Mouse (Mus musculus) megakaryocyte, embryonic 14.5 days (primary cell): ENCODE results near the gene Dnaja4. TPM values are rescaled to one million over a fixed set of nuclear protein-coding genes. Genes with fewer than 3 reads are reported as not detected.

Experiments
- H3K27me3 ChIP-seq: replicated peaks from 2 replicates; pipeline ENCODE3; 2012; ENCODE audit warnings: inconsistent platforms
- H3K36me3 ChIP-seq: replicated peaks from 2 replicates; pipeline ENCODE3; 2012; ENCODE audit warnings: low read length, inconsistent platforms, mixed read lengths
- H3K4me1 ChIP-seq: 2 replicates; pipeline ENCODE4 v1.6.1; 2012; ENCODE audit warnings: inconsistent platforms
- H3K4me3 ChIP-seq: replicated peaks from 2 replicates; pipeline ENCODE3; 2012; ENCODE audit warnings: moderate library complexity, mild to moderate bottlenecking, inconsistent platforms
- H3K9me3 ChIP-seq: 2 replicates; pipeline ENCODE4 v1.6.1; 2012; ENCODE audit warnings: inconsistent platforms
- FLI1 ChIP-seq: IDR thresholded peaks from 2 replicates; pipeline ENCODE4 v1.6.1; 2012; ENCODE audit warnings: low read length, inconsistent platforms, mixed read lengths
- GATA1 ChIP-seq: IDR thresholded peaks from 3 replicates; pipeline ENCODE4 v1.6.1; 2012; ENCODE audit warnings: mixed read lengths, low read length, inconsistent platforms, borderline replicate concordance
- polyA plus RNA-seq: library from polyadenylated mRNA; stranded (reverse); fragments of >175 nt; gene quantifications from 2 replicates; pipeline ENCODE4 v1.2.3, GENCODE M21; 2012; ENCODE audit warnings: low replicate concordance; ENCODE audit not compliant: insufficient read depth

Gene Dnaja4
- polyA plus RNA-seq: 0.46 TPM in 1 of 2 replicates, not detected in the other

DNA sequence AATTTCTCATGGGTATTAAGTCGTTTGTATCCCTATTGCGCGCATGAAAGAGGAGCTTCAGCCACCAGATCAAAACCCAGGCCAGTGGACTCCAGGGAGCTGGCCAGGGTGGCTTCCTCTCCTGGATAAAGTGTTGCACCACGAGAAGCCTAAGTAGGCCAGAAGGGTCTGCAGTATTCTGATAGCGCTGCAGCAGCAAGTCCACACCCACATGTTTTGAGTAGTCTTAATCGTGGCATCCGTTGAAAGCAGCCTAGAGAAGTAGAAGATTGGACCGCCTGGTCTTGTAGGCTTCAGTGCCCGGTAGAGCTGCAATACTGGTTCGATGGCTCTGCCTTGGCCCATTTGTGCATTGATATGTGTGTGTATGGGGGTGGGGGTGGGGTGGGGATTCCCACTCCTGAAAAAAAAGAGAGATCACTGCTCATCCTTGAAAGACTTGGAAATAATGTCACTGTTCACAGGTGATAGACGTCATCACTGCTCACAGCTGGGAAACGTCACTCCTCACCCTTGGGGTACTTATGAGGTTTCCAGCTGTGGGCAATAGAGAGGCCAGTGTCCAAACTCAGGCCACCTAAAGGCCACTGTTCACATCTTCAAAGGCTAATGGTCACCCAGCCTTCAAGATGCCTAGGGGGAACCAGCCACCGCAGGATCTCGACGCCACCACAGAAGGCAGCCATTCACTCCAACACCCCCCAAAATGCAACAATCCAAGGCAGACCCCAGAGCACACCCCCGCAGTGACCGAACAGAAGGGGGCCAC is at the start of gene Dnaja4:
Dnaja4 (plus strand) TSS at position 556 of the 769 bp plus-strand sequence.
- Histone ChIP-seq H3K9me3 (peaks cover 20% of the 10 kb centered on the region), H3K27me3 (peaks cover 90% of the 10 kb centered on the region), H3K4me1 (peaks cover 23% of the 10 kb centered on the region), H3K4me3 (peak within 1 kb of the TSS; percentile 91), H3K36me3 (no peaks in the 10 kb centered on the region)
- TF ChIP-seq FLI1 (no peak), GATA1 (no peak)

DNA sequence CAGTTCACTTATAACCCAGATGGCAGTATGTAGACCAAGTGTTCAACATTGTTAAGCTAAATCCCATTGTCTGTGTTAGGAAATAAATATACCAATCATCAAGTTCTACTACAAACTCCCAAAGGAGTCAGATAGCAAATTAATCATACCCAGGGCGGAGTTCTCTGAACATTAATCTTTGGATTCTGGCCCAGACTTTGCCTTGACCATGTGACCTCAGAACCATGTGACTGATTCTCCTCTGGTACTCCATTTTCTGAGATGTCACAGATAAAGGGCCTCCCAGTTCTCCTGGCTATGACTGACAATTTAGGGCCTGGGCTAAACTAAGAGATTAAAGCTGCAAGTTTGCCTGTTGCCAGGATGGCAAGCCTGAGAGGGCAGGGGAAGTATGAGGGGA is 49.3 kb upstream of the Dnaja4 start:
- Histone ChIP-seq H3K9me3 (no peaks in the 10 kb centered on the region), H3K36me3 (no peaks in the 10 kb centered on the region)
- TF ChIP-seq FLI1 (no peak), GATA1 (no peak)

GRCm38 (mm10) chr9:54652778-54653177 is 45.9 kb upstream of the Dnaja4 start:
- H3K4me3 ChIP-seq: no peak overlapping the region

More for the DNA sequence above, 49.3 kb upstream of the Dnaja4 start:
- H3K4me3 ChIP-seq: no peak overlapping the region
- peaks cover 15% of the 10 kb centered on the region for H3K4me1 ChIP-seq
- peaks cover 26% of the 10 kb centered on the region for H3K27me3 ChIP-seq

GRCm38 (mm10) chr9:54655846-54656245 is 42.8 kb upstream of the Dnaja4 start:
- Histone ChIP-seq H3K4me1 (no peaks in the 10 kb centered on the region), H3K27me3 (peaks cover 24% of the 10 kb centered on the region)
- no peak for TF ChIP-seq GATA1
- no peak for TF ChIP-seq FLI1

More at GRCm38 (mm10) chr9:54652778-54653177, 45.9 kb upstream of the Dnaja4 start:
- Histone ChIP-seq H3K9me3 (no peaks in the 10 kb centered on the region), H3K4me1 (0 out of 2 replicates have a peak, but pooled peaks cover under 1% of the 10 kb centered on the region), H3K27me3 (peaks cover 13% of the 10 kb centered on the region), H3K36me3 (no peaks in the 10 kb centered on the region)
- TF ChIP-seq GATA1 (no peak), FLI1 (no peak)

GRCm38 (mm10) chr9:54656402-54656801 is 42.3 kb upstream of the Dnaja4 start:
- Histone ChIP-seq H3K9me3 (no peaks in the 10 kb centered on the region), H3K36me3 (no peaks in the 10 kb centered on the region), H3K27me3 (peaks cover 29% of the 10 kb centered on the region), H3K4me1 (0 out of 2 replicates have a peak, but pooled peaks cover 1% of the 10 kb centered on the region), H3K4me3 (no peak overlapping the region)
- no peak for TF ChIP-seq GATA1
- TF ChIP-seq FLI1: no peak

More at GRCm38 (mm10) chr9:54655846-54656245, 42.8 kb upstream of the Dnaja4 start:
- no peaks in the 10 kb centered on the region for H3K9me3 ChIP-seq
- H3K36me3 ChIP-seq: no peaks in the 10 kb centered on the region
- H3K4me3 ChIP-seq: no peak overlapping the region

DNA sequence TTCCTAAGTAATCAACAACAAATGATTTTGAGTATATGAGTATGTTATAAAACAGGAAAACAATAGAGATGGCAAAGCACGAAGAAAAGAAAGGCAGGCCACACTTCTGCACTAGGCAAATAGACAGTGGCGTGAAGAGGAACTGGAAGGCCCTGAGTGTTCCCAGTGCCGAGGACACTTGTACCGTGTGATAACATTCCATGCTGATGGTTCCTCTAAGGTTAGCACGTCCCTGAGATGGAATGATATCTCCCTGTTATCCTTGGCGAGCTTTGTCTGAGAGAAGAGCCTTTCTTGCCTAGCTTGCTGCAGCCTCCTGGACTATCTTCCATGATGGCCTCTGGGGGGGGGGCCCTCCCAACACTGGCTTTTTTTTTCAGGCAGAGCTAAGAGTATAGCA is 39.9 kb upstream of the Dnaja4 start:
- no peak for TF ChIP-seq GATA1
- no peak for TF ChIP-seq FLI1
- Histone ChIP-seq H3K27me3 (peaks cover 29% of the 10 kb centered on the region), H3K9me3 (no peaks in the 10 kb centered on the region), H3K4me1 (0 out of 2 replicates have a peak, but pooled peaks cover 6% of the 10 kb centered on the region), H3K36me3 (no peaks in the 10 kb centered on the region), H3K4me3 (no peak overlapping the region)

- Histone ChIP-seq H3K36me3 (no peaks in the 10 kb centered on the region), H3K27me3 (peaks cover 32% of the 10 kb centered on the region), H3K4me1 (0 out of 2 replicates have a peak, but pooled peaks cover 6% of the 10 kb centered on the region), H3K9me3 (0 out of 2 replicates have a peak, but pooled peaks cover 6% of the 10 kb centered on the region), H3K4me3 (no peak within 1 kb of the TSS)
- TF ChIP-seq GATA1 (no peak), FLI1 (no peak)
These were observed 36.9 kb upstream of the Dnaja4 start, which contains the start of gene Acsbg1 for GRCm38 (mm10) chr9:54661605-54662377. TSS of gene Acsbg1 (minus strand) at chr9:54661870.

GRCm38 (mm10) chr9:54664358-54664757 is 34.3 kb upstream of the Dnaja4 start:
- Histone ChIP-seq H3K4me3 (no peak overlapping the region), H3K4me1 (0 out of 2 replicates have a peak, but pooled peaks cover 6% of the 10 kb centered on the region), H3K9me3 (0 out of 2 replicates have a peak, but pooled peaks cover 6% of the 10 kb centered on the region), H3K36me3 (no peaks in the 10 kb centered on the region), H3K27me3 (peaks cover 23% of the 10 kb centered on the region)
- TF ChIP-seq FLI1: no peak
- no peak for TF ChIP-seq GATA1

GRCm38 (mm10) chr9:54666116-54666515 is 32.6 kb upstream of the Dnaja4 start:
- H3K9me3 ChIP-seq: 0 out of 2 replicates have a peak, but pooled peaks cover 6% of the 10 kb centered on the region
- H3K4me1 ChIP-seq: 0 out of 2 replicates have a peak, but pooled peaks cover 6% of the 10 kb centered on the region
- peaks cover 9% of the 10 kb centered on the region for H3K27me3 ChIP-seq
- no peaks in the 10 kb centered on the region for H3K36me3 ChIP-seq
- TF ChIP-seq FLI1 (no peak), GATA1 (no peak)
- no peak overlapping the region for H3K4me3 ChIP-seq
